Mouse (Mus musculus) bone marrow macrophage, adult 2 months (primary cell): ENCODE results near the gene Slc17a8.

ENCODE experiments used
- CTCF ChIP-seq: IDR thresholded peaks from 2 replicates; pipeline ENCODE4 v1.5.1; 2012; ENCODE audit warnings: low read depth, mild to moderate bottlenecking, low read length, moderate library complexity
- POLR2A ChIP-seq: IDR thresholded peaks from 2 replicates; pipeline ENCODE4 v1.6.1; 2012; ENCODE audit warnings: mild to moderate bottlenecking, low read depth, low read length, borderline replicate concordance

- no peak for TF ChIP-seq POLR2A
- no peak for TF ChIP-seq CTCF
Measured at GRCm38 (mm10) chr10:89633736-89634426, 12.8 kb upstream of the Slc17a8 start.
